Mouse (Mus musculus): Measurements from ENCODE around the gene Isy1.

Isy1 gene

GRCm38 (mm10) chr6:87850900-87851614, 12.5 kb upstream of the Isy1 start, which contains the start of gene Cnbp:
Cnbp (minus strand) TSS chr6:87851106.
- in situ Hi-C loops (cut with MboI; ENCODE audit: unreplicated experiment in 2 of 2), result loop anchor here (5.0 kb wide), 1 partner anchor 36 kb away; the partner anchor contains the start of gene Copg1 (in 2 of the 2)

GRCm38 (mm10) chr6:87850155-87850899, 11.7 kb upstream of the Isy1 start:
- in situ Hi-C loops (cut with MboI; ENCODE audit: unreplicated experiment in 2 of 2), result loop anchor here (5.0 kb wide), 1 partner anchor 37 kb away; the partner anchor contains the start of gene Copg1 (in 2 of the 2)

GRCm38 (mm10) chr6:87849780-87850154, 11.2 kb upstream of the Isy1 start:
- in situ Hi-C loops (cut with MboI; ENCODE audit: unreplicated experiment in 2 of 2), result loop anchor here (5.0 kb wide), 1 partner anchor 38 kb away; the partner anchor contains the start of gene Copg1 (in 2 of the 2)

- in situ Hi-C loops (cut with MboI; ENCODE audit: unreplicated experiment in 2 of 2), result no loop called here
These were observed 8.2 kb upstream of the Isy1 start for GRCm38 (mm10) chr6:87846813-87847212.

GRCm38 (mm10) chr6:87845031-87845695, 6.6 kb upstream of the Isy1 start:
- in situ Hi-C loops (cut with MboI; ENCODE audit: unreplicated experiment in 2 of 2), result no loop called here

GRCm38 (mm10) chr6:87842254-87842653, 3.7 kb upstream of the Isy1 start:
- in situ Hi-C loops (cut with MboI; ENCODE audit: unreplicated experiment in 2 of 2), result no loop called here

- in situ Hi-C loops (cut with MboI; ENCODE audit: unreplicated experiment in 2 of 2), result no loop called here
These were observed 3.0 kb upstream of the Isy1 start for GRCm38 (mm10) chr6:87841635-87842034.

GRCm38 (mm10) chr6:87839797-87840341, 1.3 kb upstream of the Isy1 start:
- in situ Hi-C loops (cut with MboI; ENCODE audit: unreplicated experiment in 2 of 2), result no loop called here

GRCm38 (mm10) chr6:87835695-87836094, 2.9 kb downstream of the Isy1 start, which contains the start of gene Gm45140:
Gm45140 (minus strand) TSS chr6:87835795.
- in situ Hi-C loops (cut with MboI; ENCODE audit: unreplicated experiment in 2 of 2), result no loop called here

- in situ Hi-C loops (cut with MboI; ENCODE audit: unreplicated experiment in 2 of 2), result no loop called here
These were observed 18.2 kb downstream of the Isy1 start for GRCm38 (mm10) chr6:87820366-87820765.

- in situ Hi-C loops (cut with MboI; ENCODE audit: unreplicated experiment in 2 of 2), result no loop called here
These were observed 24.1 kb downstream of the Isy1 start for GRCm38 (mm10) chr6:87814486-87814885.

GRCm38 (mm10) chr6:87812656-87813055, 25.9 kb downstream of the Isy1 start:
- in situ Hi-C loops (cut with MboI; ENCODE audit: unreplicated experiment in 2 of 2), result no loop called here

- in situ Hi-C loops (cut with MboI; ENCODE audit: unreplicated experiment in 2 of 2), result no loop called here
These were observed 26.8 kb downstream of the Isy1 start, which contains the start of gene Rab43 for GRCm38 (mm10) chr6:87811675-87812338. Rab43 (minus strand) TSS chr6:87812164.

GRCm38 (mm10) chr6:87810713-87811669, 27.6 kb downstream of the Isy1 start:
- in situ Hi-C loops (cut with MboI; ENCODE audit: unreplicated experiment in 2 of 2), result no loop called here

GRCm38 (mm10) chr6:87810311-87810710, 28.3 kb downstream of the Isy1 start:
- in situ Hi-C loops (cut with MboI; ENCODE audit: unreplicated experiment in 2 of 2), result no loop called here

GRCm38 (mm10) chr6:87809651-87810161, 28.9 kb downstream of the Isy1 start:
- in situ Hi-C loops (cut with MboI; ENCODE audit: unreplicated experiment in 2 of 2), result no loop called here

- in situ Hi-C loops (cut with MboI; ENCODE audit: unreplicated experiment in 2 of 2), result no loop called here
These were observed 29.5 kb downstream of the Isy1 start for GRCm38 (mm10) chr6:87809144-87809543.

- in situ Hi-C loops (cut with MboI; ENCODE audit: unreplicated experiment in 2 of 2), result no loop called here
These were observed 30.1 kb downstream of the Isy1 start for GRCm38 (mm10) chr6:87808521-87808920.

Data from v-Abl transformed pro-B cells (cell line).